8 mouse cellular contexts compared by ENCODE assay signal in genomic region chr3:58122456-58123359, GRCm38 (mm10).
A peak's percentile ranks its signal among the peaks of the same experiment; 100 is the strongest.
DNase-seq lines count a peak whose midpoint lies in the region; ATAC-seq and TF ChIP-seq lines count a peak whose summit lies in the region.

No protein-coding gene starts in this region.

- no peaks in the 10 kb centered on the region for H3K9me3 ChIP-seq in forebrain, embryonic 10.5 days
- no peaks in the 10 kb centered on the region for H3K9me3 ChIP-seq in heart, embryonic 15.5 days (replicated peaks)
- H3K9me3 ChIP-seq in liver, embryonic 14.5 days (ENCODE audit: control insufficient read depth, low read length): no peaks in the 10 kb centered on the region
- H3K9me3 ChIP-seq in neural tube, embryonic 13.5 days: no peaks in the 10 kb centered on the region

- H3K27ac ChIP-seq in forebrain, embryonic 10.5 days: no peak overlapping the region
- no peak overlapping the region for H3K27ac ChIP-seq in heart, embryonic 15.5 days
- H3K27ac ChIP-seq in liver, embryonic 14.5 days: no peak overlapping the region
- H3K27ac ChIP-seq in neural tube, embryonic 13.5 days (replicated peaks): no peak overlapping the region
- no peak overlapping the region for H3K27ac ChIP-seq in testis, adult 2 months (ENCODE audit: control insufficient read depth, insufficient read depth, low read depth, low read length)

- no peak overlapping the region for H3K9ac ChIP-seq in heart, embryonic 15.5 days
- H3K9ac ChIP-seq in liver, embryonic 14.5 days (replicated peaks): no peak overlapping the region
- H3K9ac ChIP-seq in neural tube, embryonic 13.5 days: no peak overlapping the region

- H3K4me3 ChIP-seq in forebrain, embryonic 10.5 days: no peak overlapping the region
- no peak overlapping the region for H3K4me3 ChIP-seq in heart, embryonic 15.5 days
- no peak overlapping the region for H3K4me3 ChIP-seq in liver, embryonic 14.5 days (ENCODE audit: insufficient read depth in 1 of 2, low read depth in 2 of 2, low read length in 2 of 2)
- no peak overlapping the region for H3K4me3 ChIP-seq in neural tube, embryonic 13.5 days
- peak overlapping the region; percentile 53 for H3K4me3 ChIP-seq in testis, adult 2 months (ENCODE audit: control insufficient read depth, low read depth, low read length)

- H3K27me3 ChIP-seq in forebrain, embryonic 10.5 days (ENCODE audit: poor library complexity, severe bottlenecking): no peaks in the 10 kb centered on the region
- no peaks in the 10 kb centered on the region for H3K27me3 ChIP-seq in heart, embryonic 15.5 days
- H3K27me3 ChIP-seq in liver, embryonic 14.5 days (ENCODE audit: control insufficient read depth, insufficient read depth, low read length): no peaks in the 10 kb centered on the region
- H3K27me3 ChIP-seq in neural tube, embryonic 13.5 days: no peaks in the 10 kb centered on the region
- no peaks in the 10 kb centered on the region for H3K27me3 ChIP-seq in testis, adult 2 months (ENCODE audit: control insufficient read depth, insufficient read depth, low read length)

- H3K4me2 ChIP-seq in heart, embryonic 15.5 days: peak overlapping the region; percentile 19; the same call in 1 of the 2 replicates
- no peak overlapping the region for H3K4me2 ChIP-seq in liver, embryonic 14.5 days (ENCODE audit: low read depth)
- H3K4me2 ChIP-seq in neural tube, embryonic 13.5 days: peak overlapping the region; percentile 27; the same call in 1 of the 2 replicates

- H3K4me1 ChIP-seq in forebrain, embryonic 10.5 days: peaks cover 3% of the 10 kb centered on the region; the same call in 1 of the 2 replicates
- peaks cover 4% of the 10 kb centered on the region for H3K4me1 ChIP-seq in heart, embryonic 15.5 days (replicated peaks)
- H3K4me1 ChIP-seq in liver, embryonic 14.5 days (replicated peaks; ENCODE audit: control insufficient read depth in 2 of 2, insufficient read depth in 2 of 2, low read length in 1 of 2): peaks cover 0 to 3% of the 10 kb centered on the region in 2 experiments; a peak in 2 of 4 replicates
- 0 out of 2 replicates have a peak, but pooled peaks cover 4% of the 10 kb centered on the region for H3K4me1 ChIP-seq in neural tube, embryonic 13.5 days (replicated peaks)
- peaks cover 3% of the 10 kb centered on the region for H3K4me1 ChIP-seq in testis, adult 2 months (ENCODE audit: control insufficient read depth, insufficient read depth, low read length)

- no peak for TF ChIP-seq POLR2A in brain, embryonic 14.5 days (IDR thresholded peaks at IDR 0.05; ENCODE audit: borderline replicate concordance, extremely low read depth, insufficient read depth, insufficient read length, poor library complexity, severe bottlenecking)
- no peak for TF ChIP-seq POLR2A in testis, adult 2 months (IDR thresholded peaks at IDR 0.05; ENCODE audit: control insufficient read depth, low read depth, low read length)

- WGBS in forebrain, embryonic 10.5 days: 52% methylated on average over 19 of the region's 19 CpGs
- WGBS in heart, embryonic 15.5 days: 41% methylated on average over 19 of the region's 19 CpGs
- 32% methylated on average over 19 of the region's 19 CpGs for WGBS in liver, embryonic 14.5 days (ENCODE audit: insufficient replicate concordance)
- WGBS in neural tube, embryonic 13.5 days: 48% methylated on average over 19 of the region's 19 CpGs

- TF ChIP-seq EP300 in liver, embryonic 14.5 days (IDR thresholded peaks at IDR 0.05; ENCODE audit: low read depth): no peak

- peak; percentile 50 for DNase-seq in CD4-positive helper T cell, adult 2 months (ENCODE audit: low read depth, low spot score)
- peak; percentile 94 for DNase-seq in brain, embryonic 14.5 days (ENCODE audit: low read depth)
- DNase-seq in forebrain, embryonic 10.5 days (ENCODE audit: extremely low spot score, low spot score): peak; percentile 80
- peak; percentile 86 for DNase-seq in kidney, postnatal 14 days
- DNase-seq in liver, embryonic 14.5 days (ENCODE audit: low read depth in 3 of 3, low spot score in 3 of 3): peak; percentile 14 to 37 (median 17)

- peak; percentile 100 for TF ChIP-seq CTCF in brain, embryonic 14.5 days (IDR thresholded peaks at IDR 0.05; ENCODE audit: borderline replicate concordance, extremely low read depth, insufficient read depth, insufficient read length)
- TF ChIP-seq CTCF in liver, embryonic 14.5 days (IDR thresholded peaks at IDR 0.05; ENCODE audit: low read depth): peak; percentile 91
- TF ChIP-seq CTCF in testis, adult 2 months (IDR thresholded peaks at IDR 0.05; ENCODE audit: control insufficient read depth, insufficient read depth, insufficient replicate concordance, low read depth, low read length): peak; percentile 90

- no peaks in the 10 kb centered on the region for H3K36me3 ChIP-seq in forebrain, embryonic 10.5 days (replicated peaks)
- H3K36me3 ChIP-seq in heart, embryonic 15.5 days: no peaks in the 10 kb centered on the region
- H3K36me3 ChIP-seq in liver, embryonic 14.5 days (replicated peaks; ENCODE audit: control insufficient read depth, insufficient read depth, low read depth): no peaks in the 10 kb centered on the region
- H3K36me3 ChIP-seq in neural tube, embryonic 13.5 days: no peaks in the 10 kb centered on the region
- no peaks in the 10 kb centered on the region for H3K36me3 ChIP-seq in testis, adult 2 months (ENCODE audit: control insufficient read depth, insufficient read depth, low read length)

- no peak; the same call in 1 of the 2 replicates for ATAC-seq in heart, embryonic 15.5 days (replicated peaks; ENCODE audit: insufficient number of reproducible peaks, insufficient read depth, low FRiP score, low read depth)
- 0 out of 2 replicates have a peak, but pooled peaks have one; percentile 18 for ATAC-seq in liver, embryonic 14.5 days (ENCODE audit: insufficient read depth)
- peak; percentile 89; the same call in 1 of the 2 replicates for ATAC-seq in neural tube, embryonic 13.5 days (ENCODE audit: low read depth)

Comparison
In these comparisons a context has a peak if more than half of its experiments do, and no peak if none do; other contexts are left out.
1. DNase-seq: peak in every context shown above with its lines; median percentile 94 in brain, embryonic 14.5 days; 86 in kidney, postnatal 14 days; 80 in forebrain, embryonic 10.5 days; 50 in CD4-positive helper T cell, adult 2 months; 17 in liver, embryonic 14.5 days.